Mouse (Mus musculus) hindbrain, embryonic 15.5 days (tissue): Measurements from ENCODE around the gene Noa1. TPM values are rescaled to one million over a fixed set of nuclear protein-coding genes. Genes with fewer than 3 reads are reported as not detected.

ENCODE experiments used
- ATAC-seq: fragments of 200-750 bp; cut with Nextera tagmentation; 2 replicates; pipeline ENCODE4 v1.8.0; 2017; ENCODE audit warnings: low read depth, moderate number of reproducible peaks, moderate TSS enrichment; ENCODE audit not compliant: low FRiP score
- H3K27ac ChIP-seq: fragments of 300-500 bp; sonication (generic); replicated peaks from 2 replicates; pipeline ENCODE4 v1.5.1; 2015; ENCODE audit warnings: mild to moderate bottlenecking, inconsistent platforms
- H3K27me3 ChIP-seq: fragments of 300-500 bp; sonication (generic); 2 replicates; pipeline ENCODE4 v1.6.1; 2015; ENCODE audit warnings: control low read depth, inconsistent platforms
- H3K36me3 ChIP-seq: fragments of 300-500 bp; sonication (generic); 2 replicates; pipeline ENCODE4 v1.6.1; 2015; ENCODE audit warnings: control low read depth, inconsistent platforms
- H3K4me1 ChIP-seq: fragments of 300-500 bp; sonication (generic); replicated peaks from 2 replicates; pipeline ENCODE4 v1.6.1; 2015; ENCODE audit warnings: control low read depth, inconsistent platforms
- H3K4me2 ChIP-seq: fragments of 300-500 bp; sonication (generic); 2 replicates; pipeline ENCODE4 v1.6.1; 2015; ENCODE audit warnings: moderate library complexity, mild to moderate bottlenecking, inconsistent platforms
- H3K4me3 ChIP-seq: fragments of 300-500 bp; sonication (generic); 2 replicates; pipeline ENCODE4 v1.5.1; 2015; ENCODE audit warnings: mild to moderate bottlenecking, inconsistent platforms
- H3K9ac ChIP-seq: fragments of 300-500 bp; sonication (generic); 2 replicates; pipeline ENCODE4 v1.6.1; 2015; ENCODE audit warnings: inconsistent platforms
- H3K9me3 ChIP-seq: fragments of 300-500 bp; sonication (generic); 2 replicates; pipeline ENCODE4 v1.6.1; 2016; ENCODE audit warnings: control low read depth, inconsistent platforms
- whole genome bisulfite sequencing: fragments of 180-500 bp; shearing (Covaris S2); methylation state at CpG from one replicate; pipeline ENCODE4 v1.1.7; 2015; 5-methylcytosine and 5-hydroxymethylcytosine counted together
- polyA plus RNA-seq: library from polyadenylated mRNA; unstranded; fragments of >200 nt; fragmentation: Nextera tagmentation; extraction: Ambion mirVana; gene quantifications from 2 replicates; pipeline ENCODE4 v1.2.1, GENCODE M21; 2015

The Noa1 gene
- polyA plus RNA-seq, 1 experiment from 2014 or later = 35.6 TPM

GRCm38 (mm10) chr5:77314986-77315385, 5.1 kb upstream of the Noa1 start:
- Histone ChIP-seq H3K27me3 (no peaks in the 10 kb centered on the region), H3K9ac (no peak overlapping the region), H3K4me1 (peaks cover 16% of the 10 kb centered on the region), H3K4me3 (no peak overlapping the region), H3K4me2 (no peak overlapping the region), H3K9me3 (no peaks in the 10 kb centered on the region), H3K36me3 (peaks cover 44% of the 10 kb centered on the region), H3K27ac (no peak overlapping the region)
- no peak for ATAC-seq
- WGBS = 89% methylated on average over 6 of the region's 6 CpGs

GRCm38 (mm10) chr5:77314206-77314605, 4.3 kb upstream of the Noa1 start:
- no peaks in the 10 kb centered on the region for H3K27me3 ChIP-seq
- no peak overlapping the region for H3K4me3 ChIP-seq
- peaks cover 39% of the 10 kb centered on the region for H3K36me3 ChIP-seq
- no peak overlapping the region for H3K9ac ChIP-seq
- no peak overlapping the region for H3K27ac ChIP-seq
- peaks cover 16% of the 10 kb centered on the region for H3K4me1 ChIP-seq
- ATAC-seq = no peak
- no peaks in the 10 kb centered on the region for H3K9me3 ChIP-seq
- 96% methylated on average over 4 of the region's 4 CpGs for WGBS
- H3K4me2 ChIP-seq = no peak overlapping the region

- peak; percentile 7; the same call in 1 of the 2 replicates for ATAC-seq
- Histone ChIP-seq H3K36me3 (peaks cover 25% of the 10 kb centered on the region), H3K4me3 (peak overlapping the region; percentile 91), H3K9me3 (no peaks in the 10 kb centered on the region), H3K9ac (peak overlapping the region; percentile 88), H3K4me2 (peak overlapping the region; percentile 89), H3K4me1 (peaks cover 33% of the 10 kb centered on the region), H3K27ac (peak overlapping the region; percentile 94), H3K27me3 (no peaks in the 10 kb centered on the region)
- 0% methylated on average over 76 of the region's 76 CpGs for WGBS
Measured at GRCm38 (mm10) chr5:77309051-77309906, 605 bp downstream of the Noa1 start.

GRCm38 (mm10) chr5:77307821-77308553, 1.9 kb downstream of the Noa1 start:
- peak overlapping the region; percentile 88 for H3K9ac ChIP-seq
- WGBS = 85% methylated on average over 5 of the region's 5 CpGs
- peak overlapping the region; percentile 89 for H3K4me2 ChIP-seq
- H3K9me3 ChIP-seq = no peaks in the 10 kb centered on the region
- peaks cover 31% of the 10 kb centered on the region for H3K36me3 ChIP-seq
- H3K27ac ChIP-seq = no peak overlapping the region
- H3K4me3 ChIP-seq = peak overlapping the region; percentile 91
- H3K27me3 ChIP-seq = no peaks in the 10 kb centered on the region
- peaks cover 33% of the 10 kb centered on the region for H3K4me1 ChIP-seq
- ATAC-seq = no peak

GRCm38 (mm10) chr5:77301296-77301903, 8.5 kb downstream of the Noa1 start:
- ATAC-seq = no peak
- H3K9me3 ChIP-seq = no peaks in the 10 kb centered on the region
- H3K4me2 ChIP-seq = no peak overlapping the region
- no peak overlapping the region for H3K4me3 ChIP-seq
- 96% methylated on average over 6 of the region's 6 CpGs for whole genome bisulfite sequencing
- H3K9ac ChIP-seq = no peak overlapping the region
- H3K27ac ChIP-seq = no peak overlapping the region
- H3K36me3 ChIP-seq = peaks cover 59% of the 10 kb centered on the region
- no peaks in the 10 kb centered on the region for H3K27me3 ChIP-seq
- no peaks in the 10 kb centered on the region for H3K4me1 ChIP-seq

- Histone ChIP-seq H3K36me3 (peaks cover 54% of the 10 kb centered on the region), H3K4me1 (no peaks in the 10 kb centered on the region), H3K27ac (no peak overlapping the region), H3K4me3 (no peak overlapping the region), H3K9ac (no peak overlapping the region), H3K27me3 (no peaks in the 10 kb centered on the region), H3K9me3 (no peaks in the 10 kb centered on the region), H3K4me2 (no peak overlapping the region)
- WGBS = 95% methylated on average over 2 of the region's 2 CpGs
- ATAC-seq = no peak
Measured at GRCm38 (mm10) chr5:77299486-77299885, 10.4 kb downstream of the Noa1 start.

GRCm38 (mm10) chr5:77292803-77293522, 16.9 kb downstream of the Noa1 start:
- 94% methylated on average over 7 of the region's 7 CpGs for WGBS

GRCm38 (mm10) chr5:77290606-77291005, 19.3 kb downstream of the Noa1 start:
- H3K9me3 ChIP-seq = no peaks in the 10 kb centered on the region
- H3K4me3 ChIP-seq = no peak overlapping the region
- no peak overlapping the region for H3K4me2 ChIP-seq
- no peaks in the 10 kb centered on the region for H3K27me3 ChIP-seq
- no peak for ATAC-seq
- H3K27ac ChIP-seq = no peak overlapping the region
- H3K4me1 ChIP-seq = no peaks in the 10 kb centered on the region
- peaks cover 39% of the 10 kb centered on the region for H3K36me3 ChIP-seq
- H3K9ac ChIP-seq = no peak overlapping the region
- 88% methylated on average over 2 of the region's 2 CpGs for WGBS

More at GRCm38 (mm10) chr5:77292803-77293522, 16.9 kb downstream of the Noa1 start:
- ATAC-seq = no peak
- no peaks in the 10 kb centered on the region for H3K4me1 ChIP-seq
- H3K4me2 ChIP-seq = no peak overlapping the region
- H3K9ac ChIP-seq = no peak overlapping the region
- H3K4me3 ChIP-seq = no peak overlapping the region
- H3K36me3 ChIP-seq = peaks cover 51% of the 10 kb centered on the region
- H3K27ac ChIP-seq = no peak overlapping the region
- no peaks in the 10 kb centered on the region for H3K27me3 ChIP-seq
- H3K9me3 ChIP-seq = no peaks in the 10 kb centered on the region

- 88% methylated on average over 8 of the region's 8 CpGs for WGBS
- Histone ChIP-seq H3K9me3 (no peaks in the 10 kb centered on the region), H3K4me3 (no peak overlapping the region), H3K4me2 (no peak overlapping the region), H3K4me1 (no peaks in the 10 kb centered on the region), H3K36me3 (peaks cover 38% of the 10 kb centered on the region), H3K27me3 (no peaks in the 10 kb centered on the region), H3K27ac (no peak overlapping the region), H3K9ac (no peak overlapping the region)
- no peak for ATAC-seq
Measured at GRCm38 (mm10) chr5:77289686-77290085, 20.2 kb downstream of the Noa1 start.

GRCm38 (mm10) chr5:77287901-77288300, 22.0 kb downstream of the Noa1 start:
- Histone ChIP-seq H3K27me3 (no peaks in the 10 kb centered on the region), H3K27ac (no peak overlapping the region), H3K9ac (no peak overlapping the region), H3K36me3 (peaks cover 23% of the 10 kb centered on the region), H3K9me3 (no peaks in the 10 kb centered on the region), H3K4me1 (no peaks in the 10 kb centered on the region), H3K4me2 (no peak overlapping the region), H3K4me3 (no peak overlapping the region)
- ATAC-seq = no peak
- WGBS = 81% methylated on average over 6 of the region's 6 CpGs

- Histone ChIP-seq H3K27ac (no peak overlapping the region), H3K4me2 (no peak overlapping the region), H3K4me3 (no peak overlapping the region), H3K27me3 (no peaks in the 10 kb centered on the region), H3K9me3 (no peaks in the 10 kb centered on the region), H3K9ac (no peak overlapping the region), H3K4me1 (no peaks in the 10 kb centered on the region), H3K36me3 (peaks cover 23% of the 10 kb centered on the region)
- WGBS = 86% methylated on average over 5 of the region's 5 CpGs
- no peak for ATAC-seq
Measured at GRCm38 (mm10) chr5:77286904-77287303, 23.0 kb downstream of the Noa1 start.
